ENCODE assay signal across 9 mouse cellular contexts in genomic region chr11:37237096-37237725, GRCm38 (mm10). TPM values are rescaled to one million over a fixed set of nuclear protein-coding genes. Genes with fewer than 3 reads are reported as not detected.
DNase-seq lines count a peak whose midpoint lies in the region; ATAC-seq and TF ChIP-seq lines count a peak whose summit lies in the region.
"Had no signal": no experiment of that assay in that cellular context is flagged by ENCODE, and none has a peak within 500 bp of the region (broad histone marks: within the 10 kb centered on the region; RNA-seq: fewer than 3 reads in every experiment).

No protein-coding gene starts in this region.

- H3K27me3 ChIP-seq in ES-Bruce4 (ENCODE audit: control insufficient read depth, insufficient read depth, low read length, poor library complexity, severe bottlenecking) = peaks cover 4% of the 10 kb centered on the region
- H3K27me3 ChIP-seq in forebrain, embryonic 11.5 days (ENCODE audit: control insufficient read depth, insufficient read depth, low read length) = peaks cover 6% of the 10 kb centered on the region
- peaks cover 4% of the 10 kb centered on the region; the same call in 1 of the 2 replicates for H3K27me3 ChIP-seq in limb, embryonic 15.5 days

- no peaks in the 10 kb centered on the region for H3K9me3 ChIP-seq in ES-Bruce4 (replicated peaks; ENCODE audit: control insufficient read depth, insufficient read depth, low read length, poor library complexity, severe bottlenecking)
- H3K9me3 ChIP-seq in forebrain, embryonic 11.5 days (ENCODE audit: control insufficient read depth, low read length) = no peaks in the 10 kb centered on the region
- H3K9me3 ChIP-seq in limb, embryonic 15.5 days = no peaks in the 10 kb centered on the region

- H3K4me3 ChIP-seq in gastrocnemius, adult 2 months = peak overlapping the region; percentile 68
- no peak overlapping the region for H3K4me3 ChIP-seq in ES-Bruce4 (ENCODE audit: low read depth, low read length)
- peak overlapping the region; percentile 61 for H3K4me3 ChIP-seq in forebrain, embryonic 11.5 days (ENCODE audit: low read depth, low read length)
- peak overlapping the region; percentile 70 for H3K4me3 ChIP-seq in limb, embryonic 15.5 days

- no peaks in the 10 kb centered on the region for H3K4me1 ChIP-seq in ES-Bruce4 (ENCODE audit: control insufficient read depth, insufficient read depth, low read length)
- no peaks in the 10 kb centered on the region; the same call in 1 of the 2 replicates for H3K4me1 ChIP-seq in forebrain, embryonic 11.5 days (replicated peaks; ENCODE audit: control insufficient read depth, insufficient read depth, low read length)
- peaks cover 8% of the 10 kb centered on the region for H3K4me1 ChIP-seq in limb, embryonic 15.5 days

- ATAC-seq in forebrain, embryonic 11.5 days (replicated peaks; ENCODE audit: low FRiP score) = no peak; the same call in 1 of the 2 replicates
- ATAC-seq in limb, embryonic 15.5 days (ENCODE audit: insufficient number of reproducible peaks, low FRiP score, low TSS enrichment, low read depth) = no peak

- H3K9ac ChIP-seq in ES-Bruce4 (ENCODE audit: low read depth, poor library complexity, severe bottlenecking) = peak overlapping the region; percentile 68; the same call in 1 of the 2 replicates
- H3K9ac ChIP-seq in forebrain, embryonic 11.5 days (ENCODE audit: low read length) = peak overlapping the region; percentile 81
- H3K9ac ChIP-seq in limb, embryonic 15.5 days = peak overlapping the region; percentile 58; the same call in 1 of the 2 replicates

- WGBS in forebrain, embryonic 11.5 days = 37% methylated on average over 7 of the region's 7 CpGs
- WGBS in limb, embryonic 15.5 days = 28% methylated on average over 7 of the region's 7 CpGs

- no peak for TF ChIP-seq CTCF in gastrocnemius, adult 2 months (IDR thresholded peaks at IDR 0.05)
- no peak for TF ChIP-seq CTCF in ES-Bruce4 (IDR thresholded peaks at IDR 0.05; ENCODE audit: low read depth, low read length)

- TF ChIP-seq POLR2A in ES-Bruce4 (IDR thresholded peaks at IDR 0.05; ENCODE audit: insufficient read depth, low read length) = no peak

- H3K36me3 ChIP-seq in ES-Bruce4 (ENCODE audit: control insufficient read depth, insufficient read depth, low read length, poor library complexity, severe bottlenecking) = no peaks in the 10 kb centered on the region
- no peaks in the 10 kb centered on the region for H3K36me3 ChIP-seq in forebrain, embryonic 11.5 days (ENCODE audit: control insufficient read depth, insufficient read depth, low read length)
- no peaks in the 10 kb centered on the region for H3K36me3 ChIP-seq in limb, embryonic 15.5 days

- no peak for TF ChIP-seq EP300 in ES-Bruce4 (IDR thresholded peaks at IDR 0.05; ENCODE audit: insufficient read depth, low read depth, low read length)

- intact Hi-C loops in gastrocnemius, adult 2 months (cut with DNase I) = no loop called here
- intact Hi-C loops in gastrocnemius, postnatal 14 days (cut with DNase I; ENCODE audit: low total_unique reads) = no loop called here

- peak overlapping the region; percentile 70 for H3K4me2 ChIP-seq in forebrain, embryonic 11.5 days (ENCODE audit: low read depth, low read length, severe bottlenecking)
- peak overlapping the region; percentile 82 for H3K4me2 ChIP-seq in limb, embryonic 15.5 days

- no peak for DNase-seq in gastrocnemius, adult 2 months
- no peak for DNase-seq in gastrocnemius, postnatal 14 days
- no peak for DNase-seq in forebrain, embryonic 11.5 days (ENCODE audit: low spot score)
- DNase-seq in adipocyte (ENCODE audit: low spot score) = no peak
- no peak for DNase-seq in urinary bladder, postnatal 14 days (ENCODE audit: low spot score)
- no peak for DNase-seq in urinary bladder, adult 18-20 months (ENCODE audit: low spot score in 2 of 2)

- H3K27ac ChIP-seq in gastrocnemius, adult 2 months = no peak overlapping the region
- H3K27ac ChIP-seq in ES-Bruce4 (ENCODE audit: insufficient read depth, low read length) = no peak overlapping the region
- H3K27ac ChIP-seq in forebrain, embryonic 11.5 days (ENCODE audit: low read depth, low read length) = peak overlapping the region; percentile 70; the same call in 1 of the 2 replicates
- H3K27ac ChIP-seq in limb, embryonic 15.5 days = peak overlapping the region; percentile 88

RNA-seq across cellular contexts. Expression of gene Tenm2, which starts 1.4 kb away (rescaled TPM):
- total RNA-seq in gastrocnemius, adult 2 months (2021) = under 1 TPM; 0.42 to 0.43 TPM
- total RNA-seq in gastrocnemius, postnatal 14 days (2021) = under 1 TPM; 0.62 to 0.76 TPM
- polyA plus RNA-seq in ES-Bruce4 (2011; ENCODE audit: insufficient read depth, insufficient read length, low read depth, missing spikeins) = 0.06 TPM in 1 of 2 replicates, not detected in the other
- polyA plus RNA-seq in forebrain, embryonic 11.5 days (2014; fragmentation: Nextera tagmentation; extraction: Ambion mirVana) = 3.8 and 4.0 TPM in 2 replicates
- 4.4 and 5.6 TPM in 2 replicates for polyA plus RNA-seq in limb, embryonic 15.5 days (2015; fragmentation: Nextera tagmentation; extraction: Ambion mirVana)
- polyA plus RNA-seq: C2C12 had no signal

Comparison
In these comparisons a context has a peak if more than half of its experiments do, and no peak if none do; other contexts are left out.
1. H3K27ac ChIP-seq: peak in forebrain, embryonic 11.5 days (single experiment) and limb, embryonic 15.5 days (single experiment); none in gastrocnemius, adult 2 months (single experiment) and ES-Bruce4 (single experiment).
2. Peak in every context shown above with its lines, with median percentiles within 50 percentile points of each other: H3K9ac ChIP-seq.